Mouse (Mus musculus) brain, adult 2 months (tissue): ENCODE results near the gene Gm6763.
A peak's percentile ranks its signal among the peaks of the same experiment; 100 is the strongest.
"Not testable (repeated sequence)": the region's sequence is repeated elsewhere in the genome, so short reads cannot be mapped to it uniquely, and the experiment has no call there.

Source experiments
- DNase-seq: peaks from one replicate; pipeline ENCODE4 v3.0.0; 2011; ENCODE audit warnings: low read depth, low spot score

Gm6763 gene

GRCm38 (mm10) chr10:104151197-104151596 is at the start of gene Gm6763:
Gene Gm6763 (plus strand): TSS chr10:104151497.
- DNase-seq: not testable (repeated sequence)

GRCm38 (mm10) chr10:104110044-104110443 is 41.3 kb upstream of the Gm6763 start:
- DNase-seq: peak; percentile 4

- no peak for DNase-seq
These were observed 33.0 kb upstream of the Gm6763 start for GRCm38 (mm10) chr10:104118312-104118711.

GRCm38 (mm10) chr10:104142687-104143086 is 8.6 kb upstream of the Gm6763 start, which contains the start of gene Gm21293:
Gene Gm21293 (plus strand): TSS chr10:104142987.
- DNase-seq: not testable (repeated sequence)

GRCm38 (mm10) chr10:104159706-104160105 is 8.4 kb downstream of the Gm6763 start, which contains the start of gene Gm8764:
Gene Gm8764 (plus strand): TSS chr10:104160006.
- not testable (repeated sequence) for DNase-seq

GRCm38 (mm10) chr10:104168215-104168614 is 16.9 kb downstream of the Gm6763 start, which contains the start of gene Gm21304:
Gene Gm21304 (plus strand): TSS chr10:104168515.
- not testable (repeated sequence) for DNase-seq

GRCm38 (mm10) chr10:104176724-104177123 is 25.4 kb downstream of the Gm6763 start, which contains the start of gene Gm21312:
Gene Gm21312 (plus strand): TSS chr10:104177024.
- DNase-seq: not testable (repeated sequence)

- DNase-seq: not testable (repeated sequence)
These were observed 33.9 kb downstream of the Gm6763 start, which contains the start of gene Gm20765 for GRCm38 (mm10) chr10:104185233-104185632. Gene Gm20765 (plus strand): TSS chr10:104185533.

GRCm38 (mm10) chr10:104193742-104194141 is 42.4 kb downstream of the Gm6763 start, which contains the start of gene Gm4340:
Gene Gm4340 (plus strand): TSS chr10:104194042.
- DNase-seq: not testable (repeated sequence)
